Mouse (Mus musculus): ENCODE measurements around the gene Sri. TPM values are rescaled to one million over a fixed set of nuclear protein-coding genes. Genes with fewer than 3 reads are reported as not detected.

Gene Sri
- total and polyA plus RNA-seq, 3 experiments, result 190 to 229 (median 212) TPM

GRCm38 (mm10) chr5:8055721-8056129, 9.8 kb downstream of the Sri start:
- H3K9me3 ChIP-seq (replicated peaks; ENCODE audit: low read length), result no peaks in the 10 kb centered on the region
- H3K9ac ChIP-seq (ENCODE audit: insufficient read depth, low read depth), result peak overlapping the region; percentile 84
- H3K27ac ChIP-seq (ENCODE audit: insufficient read depth, low read depth), result no peak overlapping the region
- no peak; the same call in 1 of the 2 replicates for TF ChIP-seq MXI1 (IDR thresholded peaks at IDR 0.05; ENCODE audit: low read depth, low read length)
- peak; percentile 45 for TF ChIP-seq ETS1 (conservative IDR thresholded peaks at IDR 0.05; ENCODE audit: low read depth, low read length)
- TF ChIP-seq MAZ (IDR thresholded peaks at IDR 0.05; ENCODE audit: low read depth, low read length), result peak; percentile 59; the same call in 1 of the 2 replicates
- no peak for TF ChIP-seq RCOR1 (conservative IDR thresholded peaks at IDR 0.05; ENCODE audit: low read depth, low read length)
- no peak for TF ChIP-seq NRF1 (IDR thresholded peaks at IDR 0.05; ENCODE audit: low read depth, low read length)
- TF ChIP-seq MAFK (IDR thresholded peaks at IDR 0.05; ENCODE audit: insufficient replicate concordance, low read length), result 0 out of 2 replicates have a peak, but pooled peaks have one; percentile 9
- TF ChIP-seq E2F4 (IDR thresholded peaks at IDR 0.05; ENCODE audit: insufficient replicate concordance, low read depth, low read length), result no peak
- TF ChIP-seq SIN3A (IDR thresholded peaks at IDR 0.05; ENCODE audit: low read length), result peak; percentile 74; the same call in 1 of the 2 replicates
- peak; percentile 73 for TF ChIP-seq EP300 (IDR thresholded peaks at IDR 0.05; ENCODE audit: low read length)
- TF ChIP-seq POLR2AphosphoS2 (IDR thresholded peaks at IDR 0.05; ENCODE audit: low read depth, low read length), result no peak
- no peak for TF ChIP-seq UBTF (IDR thresholded peaks at IDR 0.05; ENCODE audit: low read depth, low read length)
- no peak for TF ChIP-seq TCF12 (IDR thresholded peaks at IDR 0.05; ENCODE audit: low read depth, low read length)
- TF ChIP-seq CHD2 (IDR thresholded peaks at IDR 0.05; ENCODE audit: low read length), result no peak
- peak; percentile 78 for TF ChIP-seq IRF4 (IDR thresholded peaks at IDR 0.05; ENCODE audit: low read depth, low read length)
- TF ChIP-seq BHLHE40 (IDR thresholded peaks at IDR 0.05; ENCODE audit: low read depth, low read length), result peak; percentile 92
- 0 out of 2 replicates have a peak, but pooled peaks have one; percentile 20 for TF ChIP-seq ZNF384 (IDR thresholded peaks at IDR 0.05; ENCODE audit: low read depth, low read length)
- 0 out of 2 replicates have a peak, but pooled peaks have one; percentile 17 for TF ChIP-seq KAT2A (IDR thresholded peaks at IDR 0.05; ENCODE audit: insufficient replicate concordance, low read length)
- peak; percentile 8; the same call in 1 of the 2 replicates for TF ChIP-seq JUND (conservative IDR thresholded peaks at IDR 0.05; ENCODE audit: low read depth, low read length)
- no peak for TF ChIP-seq GABPA (IDR thresholded peaks at IDR 0.05; ENCODE audit: insufficient replicate concordance, low read depth, low read length)
- peaks cover 15 to 23% of the 10 kb centered on the region in 2 experiments for H3K36me3 ChIP-seq (replicated peaks in 1 of 2; ENCODE audit: control insufficient read depth in 1 of 2, insufficient read depth in 1 of 2, low read length in 1 of 2)
- peak; percentile 37 for DNase-seq (ENCODE audit: extremely low read depth)
- dilution Hi-C loops (cut with MboI; ENCODE audit: extremely low pct_ligation_motif_present, extremely low pct_unique_long_range_greater_than_20kb, low sequenced_read_pairs) (no loop called here), in situ Hi-C loops (cut with MboI; ENCODE audit: low pct_ligation_motif_present, low pct_unique_long_range_greater_than_20kb, low sequenced_read_pairs) (no loop called here)
- peak overlapping the region; percentile 85 to 93 (median 92) for H3K4me3 ChIP-seq (replicated peaks in 1 of 3; ENCODE audit: low read depth in 2 of 3, low read length in 2 of 3, poor library complexity in 1 of 3)
- peak overlapping the region; percentile 97 for H3K4me2 ChIP-seq (ENCODE audit: insufficient read depth, low read depth, poor library complexity, severe bottlenecking)
- H3K79me2 ChIP-seq (replicated peaks; ENCODE audit: control insufficient read depth, extremely low read depth, insufficient read depth, poor library complexity, severe bottlenecking), result peaks cover 6% of the 10 kb centered on the region; the same call in 1 of the 2 replicates
- no peaks in the 10 kb centered on the region for H3K27me3 ChIP-seq (replicated peaks)
- peaks cover 3 to 21% of the 10 kb centered on the region in 2 experiments for H3K4me1 ChIP-seq (ENCODE audit: control insufficient read depth in 1 of 2, insufficient read depth in 2 of 2)
